Mouse (Mus musculus): ENCODE results near the gene Gm20517. TPM values are rescaled to one million over a fixed set of nuclear protein-coding genes. Genes with fewer than 3 reads are reported as not detected.
"Not testable (repeated sequence)": the region's sequence is repeated elsewhere in the genome, so short reads cannot be mapped to it uniquely, and the experiment has no call there.

The Gm20517 gene
- polyA plus RNA-seq, 1 experiment from 2014 or later = 2.5 TPM

DNA sequence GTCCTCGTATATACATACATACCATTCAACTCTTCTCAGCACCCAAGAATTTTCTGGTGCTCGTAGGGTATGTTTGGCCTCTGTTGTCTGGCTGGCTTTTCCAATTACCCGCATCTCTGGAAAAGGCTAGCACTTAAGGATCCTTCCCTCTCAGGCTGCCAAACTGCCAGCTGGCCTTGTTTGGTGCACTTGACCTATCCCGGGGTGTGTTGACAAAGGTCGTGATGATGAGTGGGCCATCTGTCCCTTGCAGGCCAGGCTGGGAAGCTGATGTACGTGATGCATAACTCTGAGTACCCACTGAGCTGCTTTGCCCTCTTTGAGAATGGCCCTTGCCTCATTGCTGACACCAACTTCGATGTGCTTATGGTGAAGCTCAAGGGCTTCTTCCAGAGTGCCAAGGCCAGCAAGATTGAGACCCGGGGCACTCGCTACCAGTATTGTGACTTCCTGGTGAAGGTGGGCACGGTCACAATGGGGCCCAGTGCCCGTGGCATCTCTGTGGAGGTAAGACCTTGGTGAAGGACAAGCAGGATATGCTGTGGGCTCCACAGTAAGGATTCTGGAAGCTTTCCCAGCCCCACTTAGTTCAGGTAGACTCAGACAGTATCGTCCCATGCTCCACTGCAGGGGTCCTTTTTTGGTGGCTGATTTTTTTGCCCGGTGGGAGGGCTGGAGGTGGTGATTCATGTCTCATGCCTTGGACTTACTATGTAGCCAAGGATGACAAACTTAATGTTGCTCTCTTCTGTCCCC, 7.3 kb downstream of the Gm20517 start:
- Histone ChIP-seq H3K4me2 (replicated peaks) (no peak overlapping the region), H3K9ac (no peak overlapping the region), H3K4me1 (no peaks in the 10 kb centered on the region), H3K27ac (no peak overlapping the region), H3K27me3 (no peaks in the 10 kb centered on the region), H3K9me3 (replicated peaks) (no peaks in the 10 kb centered on the region), H3K36me3 (peaks cover 64% of the 10 kb centered on the region), H3K4me3 (no peak overlapping the region)
- 89% methylated on average over 13 of the region's 13 CpGs for WGBS
- no peak for ATAC-seq (ENCODE audit: low FRiP score)

DNA sequence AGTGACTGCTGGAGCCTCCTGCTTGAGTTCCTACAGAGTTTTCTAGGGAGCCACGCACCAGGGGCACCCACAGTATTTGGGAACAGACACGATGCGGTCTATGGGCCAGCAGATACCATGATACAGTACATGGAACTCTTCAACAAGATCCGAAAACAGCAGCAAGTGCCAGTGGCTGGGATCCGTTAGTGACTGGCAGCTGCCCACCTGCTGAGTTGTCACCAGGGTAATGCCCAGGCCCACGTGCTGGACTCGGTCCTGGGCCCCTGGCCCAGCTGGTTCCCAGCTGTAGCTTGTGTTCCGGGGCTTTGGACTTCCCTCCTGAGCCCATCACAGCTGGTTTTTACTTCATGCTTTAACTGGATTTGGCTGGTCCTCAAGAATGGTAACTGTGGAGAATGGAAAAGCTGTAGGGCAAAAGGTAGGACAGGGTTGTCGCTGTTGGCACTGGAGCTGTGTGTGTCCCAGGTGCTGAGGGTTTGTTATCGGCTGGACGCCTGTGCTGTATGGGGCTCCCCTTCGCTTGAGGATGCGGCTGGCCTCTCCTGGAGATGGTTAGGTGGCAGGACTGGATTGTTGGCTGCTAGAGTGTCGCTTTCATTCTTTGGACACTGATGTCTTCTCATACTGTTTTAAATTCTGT, 11.6 kb downstream of the Gm20517 start:
- ATAC-seq (ENCODE audit: low FRiP score) = no peak
- WGBS = 96% methylated on average over 14 of the region's 14 CpGs

GRCm38 (mm10) chr17:47624572-47624971, 13.2 kb downstream of the Gm20517 start:
- H3K4me2 ChIP-seq (replicated peaks); H3K9ac ChIP-seq; H3K4me1 ChIP-seq; H3K27me3 ChIP-seq; ATAC-seq (ENCODE audit: low FRiP score); H3K4me3 ChIP-seq; H3K27ac ChIP-seq; H3K9me3 ChIP-seq (replicated peaks): not testable (repeated sequence)
- H3K36me3 ChIP-seq = peaks cover 60% of the 10 kb centered on the region
- WGBS = 97% methylated on average over 4 of the region's 5 CpGs

More for the DNA sequence above, 11.6 kb downstream of the Gm20517 start:
- no peak overlapping the region for H3K27ac ChIP-seq
- H3K27me3 ChIP-seq = no peaks in the 10 kb centered on the region
- H3K9me3 ChIP-seq (replicated peaks) = no peaks in the 10 kb centered on the region
- H3K4me1 ChIP-seq = no peaks in the 10 kb centered on the region
- no peak overlapping the region for H3K9ac ChIP-seq
- peaks cover 67% of the 10 kb centered on the region for H3K36me3 ChIP-seq
- H3K4me3 ChIP-seq = no peak overlapping the region
- no peak overlapping the region for H3K4me2 ChIP-seq (replicated peaks)

- no peaks in the 10 kb centered on the region for H3K9me3 ChIP-seq (replicated peaks)
- H3K36me3 ChIP-seq = peaks cover 54% of the 10 kb centered on the region
- H3K4me2 ChIP-seq (replicated peaks) = no peak overlapping the region
- no peak overlapping the region for H3K9ac ChIP-seq
- WGBS = 99% methylated on average over 2 of the region's 2 CpGs
- no peaks in the 10 kb centered on the region for H3K27me3 ChIP-seq
- no peak overlapping the region for H3K4me3 ChIP-seq
- no peak overlapping the region for H3K27ac ChIP-seq
- ATAC-seq (ENCODE audit: low FRiP score) = no peak
- peaks cover 6% of the 10 kb centered on the region for H3K4me1 ChIP-seq
Measured at GRCm38 (mm10) chr17:47625088-47625487, 13.7 kb downstream of the Gm20517 start.

GRCm38 (mm10) chr17:47626031-47626430, 14.6 kb downstream of the Gm20517 start:
- Histone ChIP-seq H3K36me3 (peaks cover 49% of the 10 kb centered on the region), H3K4me3 (no peak overlapping the region), H3K27ac (no peak overlapping the region), H3K9ac (no peak overlapping the region), H3K4me2 (replicated peaks) (no peak overlapping the region), H3K9me3 (replicated peaks) (no peaks in the 10 kb centered on the region), H3K27me3 (no peaks in the 10 kb centered on the region), H3K4me1 (peaks cover 12% of the 10 kb centered on the region)
- WGBS = 93% methylated on average over 5 of the region's 5 CpGs
- no peak for ATAC-seq (ENCODE audit: low FRiP score)

- no peak overlapping the region for H3K27ac ChIP-seq
- H3K4me1 ChIP-seq = peaks cover 26% of the 10 kb centered on the region
- ATAC-seq (ENCODE audit: low FRiP score) = no peak
- no peaks in the 10 kb centered on the region for H3K9me3 ChIP-seq (replicated peaks)
- 80% methylated on average over 2 of the region's 2 CpGs for WGBS
- no peaks in the 10 kb centered on the region for H3K27me3 ChIP-seq
- H3K9ac ChIP-seq = no peak overlapping the region
- no peak overlapping the region for H3K4me2 ChIP-seq (replicated peaks)
- 0 out of 2 replicates have a peak overlapping the region, but pooled peaks have one; percentile 70 for H3K4me3 ChIP-seq
- peaks cover 33% of the 10 kb centered on the region for H3K36me3 ChIP-seq
Measured at GRCm38 (mm10) chr17:47627791-47628190, 16.4 kb downstream of the Gm20517 start.

GRCm38 (mm10) chr17:47628851-47629676, 17.7 kb downstream of the Gm20517 start:
- no peaks in the 10 kb centered on the region for H3K9me3 ChIP-seq (replicated peaks)
- peak overlapping the region; percentile 78 for H3K9ac ChIP-seq
- H3K4me2 ChIP-seq (replicated peaks) = peak overlapping the region; percentile 89
- WGBS = under 1% methylated on average over 60 of the region's 63 CpGs
- H3K27ac ChIP-seq = peak overlapping the region; percentile 92
- peak overlapping the region; percentile 70 for H3K4me3 ChIP-seq
- ATAC-seq (ENCODE audit: low FRiP score) = peak; percentile 94
- peaks cover 26% of the 10 kb centered on the region for H3K4me1 ChIP-seq
- H3K27me3 ChIP-seq = no peaks in the 10 kb centered on the region
- H3K36me3 ChIP-seq = peaks cover 21% of the 10 kb centered on the region

- Histone ChIP-seq H3K27ac (peak overlapping the region; percentile 92), H3K4me1 (peaks cover 26% of the 10 kb centered on the region), H3K36me3 (peaks cover 11% of the 10 kb centered on the region), H3K9ac (peak overlapping the region; percentile 78), H3K4me3 (peak overlapping the region; percentile 70), H3K4me2 (replicated peaks) (peak overlapping the region; percentile 89), H3K9me3 (replicated peaks) (no peaks in the 10 kb centered on the region), H3K27me3 (no peaks in the 10 kb centered on the region)
- WGBS = under 1% methylated on average over 53 of the region's 61 CpGs
- ATAC-seq (ENCODE audit: low FRiP score) = peak; percentile 74
Measured at GRCm38 (mm10) chr17:47629717-47630677, 18.6 kb downstream of the Gm20517 start.

DNA sequence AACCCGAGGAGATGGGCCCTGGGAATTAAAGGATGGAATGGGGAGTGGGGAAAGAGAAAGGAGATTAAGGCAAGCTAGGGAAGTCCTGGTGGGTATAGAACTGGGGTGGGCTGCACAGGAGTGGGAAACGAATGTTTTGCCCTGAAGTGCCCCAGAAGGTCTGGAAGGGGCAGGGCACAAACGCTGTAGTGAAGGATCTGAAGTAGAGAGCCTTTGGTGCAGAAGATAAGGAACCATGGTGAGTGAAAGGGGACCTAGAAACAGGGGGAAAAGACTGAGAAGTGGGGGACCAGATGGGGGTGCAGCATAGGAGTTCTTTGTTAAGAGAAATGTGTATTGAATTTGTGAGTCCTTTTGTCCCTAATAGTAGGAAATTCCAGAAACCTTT, 19.3 kb downstream of the Gm20517 start, which contains the start of gene Usp49:
TSS of gene Usp49 (plus strand) at position 13 of the 388 bp plus-strand sequence.
- H3K36me3 ChIP-seq = peaks cover 10% of the 10 kb centered on the region; the same call in 1 of the 2 replicates
- peak within 1 kb of the TSS; percentile 89 for H3K4me2 ChIP-seq (replicated peaks)
- ATAC-seq (ENCODE audit: low FRiP score) = no peak
- peak within 1 kb of the TSS; percentile 92 for H3K27ac ChIP-seq
- peak within 1 kb of the TSS; percentile 78 for H3K9ac ChIP-seq
- H3K9me3 ChIP-seq (replicated peaks) = no peaks in the 10 kb centered on the region
- peak within 1 kb of the TSS; percentile 70 for H3K4me3 ChIP-seq
- peaks cover 26% of the 10 kb centered on the region for H3K4me1 ChIP-seq
- H3K27me3 ChIP-seq = no peaks in the 10 kb centered on the region
- WGBS = 0% methylated on average over 3 of the region's 3 CpGs

DNA sequence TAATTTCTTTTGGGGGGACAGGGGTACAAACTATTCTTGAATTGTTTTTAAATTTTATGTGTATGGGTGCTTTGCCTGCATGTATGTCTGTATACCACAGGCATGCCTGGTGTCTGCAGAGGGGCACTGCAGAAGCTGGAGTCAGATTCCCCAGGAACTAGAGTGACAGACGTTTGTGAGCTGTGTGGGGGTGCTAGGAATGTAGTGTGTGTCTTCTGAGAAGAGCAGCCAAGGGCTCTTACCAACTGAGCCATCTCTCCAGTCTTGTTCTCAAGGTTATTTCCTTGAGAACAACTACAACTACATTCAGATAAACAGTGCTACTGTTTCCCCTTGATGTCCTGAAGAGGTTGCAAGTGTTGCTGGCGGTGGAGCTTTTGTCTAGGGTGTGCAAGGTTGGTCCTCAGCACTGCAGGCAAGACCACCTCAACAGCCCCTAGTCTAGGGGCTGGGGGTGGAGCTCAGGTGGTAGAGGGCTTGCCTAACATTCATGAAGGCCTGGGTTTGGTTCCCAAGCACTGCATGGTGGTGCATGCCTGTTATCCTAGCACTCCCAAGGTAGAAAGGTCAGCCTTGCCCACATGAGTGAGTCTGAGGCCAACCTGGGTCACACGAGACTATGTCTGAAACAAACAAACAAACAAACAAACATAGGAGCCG, 20.9 kb downstream of the Gm20517 start:
- ATAC-seq (ENCODE audit: low FRiP score) = no peak
- H3K4me1 ChIP-seq = peaks cover 26% of the 10 kb centered on the region
- no peak overlapping the region for H3K27ac ChIP-seq
- peak overlapping the region; percentile 12; the same call in 1 of the 2 replicates for H3K4me2 ChIP-seq (replicated peaks)
- peaks cover 10% of the 10 kb centered on the region for H3K36me3 ChIP-seq
- WGBS = 71% methylated on average over 4 of the region's 4 CpGs
- no peaks in the 10 kb centered on the region for H3K27me3 ChIP-seq
- no peak overlapping the region for H3K4me3 ChIP-seq
- no peaks in the 10 kb centered on the region for H3K9me3 ChIP-seq (replicated peaks)
- H3K9ac ChIP-seq = no peak overlapping the region
